Mouse (Mus musculus) limb, embryonic 15.5 days (tissue): ENCODE data around the gene Tdg. TPM values are rescaled to one million over a fixed set of nuclear protein-coding genes. Genes with fewer than 3 reads are reported as not detected.
A peak's percentile ranks its signal among the peaks of the same experiment; 100 is the strongest.

Source experiments
- ATAC-seq: fragments of 200-750 bp; cut with Nextera tagmentation; 2 replicates; pipeline ENCODE4 v1.8.0; 2017; ENCODE audit warnings: low read depth, moderate TSS enrichment; ENCODE audit not compliant: insufficient number of reproducible peaks, low FRiP score, low TSS enrichment
- H3K27ac ChIP-seq: fragments of 300-500 bp; sonication (generic); 2 replicates; pipeline ENCODE4 v1.5.1; 2015; ENCODE audit warnings: moderate library complexity, mild to moderate bottlenecking, inconsistent platforms
- H3K27me3 ChIP-seq: fragments of 300-500 bp; sonication (generic); 2 replicates; pipeline ENCODE4 v1.6.1; 2015; ENCODE audit warnings: inconsistent platforms
- H3K36me3 ChIP-seq: fragments of 300-500 bp; sonication (generic); 2 replicates; pipeline ENCODE4 v1.6.1; 2015; ENCODE audit warnings: inconsistent platforms
- H3K4me1 ChIP-seq: fragments of 300-500 bp; sonication (generic); 2 replicates; pipeline ENCODE4 v1.6.1; 2015; ENCODE audit warnings: inconsistent platforms
- H3K4me2 ChIP-seq: fragments of 300-500 bp; sonication (generic); 2 replicates; pipeline ENCODE4 v1.6.1; 2015; ENCODE audit warnings: mild to moderate bottlenecking, inconsistent platforms
- H3K4me3 ChIP-seq: fragments of 300-500 bp; sonication (generic); 2 replicates; pipeline ENCODE4 v1.5.1; 2015; ENCODE audit warnings: mild to moderate bottlenecking, inconsistent platforms
- H3K9ac ChIP-seq: fragments of 300-500 bp; sonication (generic); 2 replicates; pipeline ENCODE4 v1.6.1; 2015; ENCODE audit warnings: inconsistent platforms
- H3K9me3 ChIP-seq: fragments of 300-500 bp; sonication (generic); 2 replicates; pipeline ENCODE4 v1.6.1; 2016; ENCODE audit warnings: inconsistent platforms
- WGBS: fragments of 180-500 bp; shearing (Covaris S2); methylation state at CpG from one replicate; pipeline ENCODE4 v1.1.7; 2015; 5-methylcytosine and 5-hydroxymethylcytosine counted together
- polyA plus RNA-seq: library from polyadenylated mRNA; unstranded; fragments of >200 nt; fragmentation: Nextera tagmentation; extraction: Ambion mirVana; gene quantifications from 2 replicates; pipeline ENCODE4 v1.2.1, GENCODE M21; 2015

Gene Tdg
- polyA plus RNA-seq, 1 experiment from 2014 or later, result 108 TPM

DNA sequence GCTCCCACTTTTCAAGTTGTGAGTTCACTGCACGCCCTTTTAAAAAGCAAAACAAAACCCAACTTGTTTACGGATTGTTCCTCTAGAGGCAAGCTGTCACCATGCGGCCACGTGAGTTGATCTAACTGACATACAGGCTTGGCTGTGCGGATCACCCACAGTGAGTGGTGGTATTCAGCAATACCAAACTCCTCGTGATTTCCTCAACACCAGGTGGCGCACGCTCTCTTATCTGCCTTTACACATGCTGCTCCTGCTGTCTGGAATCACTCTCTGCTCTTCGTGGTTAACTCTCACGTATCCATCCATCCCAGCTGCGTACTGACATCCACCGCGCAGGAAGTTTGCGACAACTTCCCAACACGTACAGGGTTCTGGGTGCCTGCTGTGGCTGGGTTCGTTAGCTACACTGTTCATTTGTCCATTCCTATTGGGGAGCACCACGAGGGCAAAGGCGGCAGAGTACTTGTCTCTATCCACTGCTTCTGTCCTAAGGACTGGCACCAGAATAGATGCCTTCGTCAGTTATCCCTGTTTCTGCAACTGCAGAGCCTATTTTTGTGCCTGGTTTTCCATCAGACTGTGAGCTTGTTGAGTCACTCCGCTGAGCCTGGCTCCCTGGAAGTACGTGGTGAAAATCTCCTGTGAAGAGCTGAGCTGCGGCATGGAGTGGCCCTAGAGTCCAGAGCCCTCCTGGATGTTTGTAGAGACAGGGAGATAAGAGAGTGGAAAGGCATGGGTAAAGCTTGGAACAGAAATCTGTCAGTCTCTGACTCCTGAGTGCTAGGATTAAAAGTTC, 37.0 kb downstream of the Tdg start:
- ATAC-seq, result peak; percentile 79; the same call in 1 of the 2 replicates
- Histone ChIP-seq H3K4me2 (peak overlapping the region; percentile 38), H3K4me1 (peaks cover 4% of the 10 kb centered on the region; the same call in 1 of the 2 replicates), H3K27me3 (no peaks in the 10 kb centered on the region), H3K9ac (no peak overlapping the region), H3K27ac (no peak overlapping the region), H3K4me3 (peak overlapping the region; percentile 17; the same call in 1 of the 2 replicates), H3K36me3 (peaks cover 9% of the 10 kb centered on the region; the same call in 1 of the 2 replicates), H3K9me3 (no peaks in the 10 kb centered on the region)
- WGBS, result 19% methylated on average over 22 of the region's 22 CpGs

DNA sequence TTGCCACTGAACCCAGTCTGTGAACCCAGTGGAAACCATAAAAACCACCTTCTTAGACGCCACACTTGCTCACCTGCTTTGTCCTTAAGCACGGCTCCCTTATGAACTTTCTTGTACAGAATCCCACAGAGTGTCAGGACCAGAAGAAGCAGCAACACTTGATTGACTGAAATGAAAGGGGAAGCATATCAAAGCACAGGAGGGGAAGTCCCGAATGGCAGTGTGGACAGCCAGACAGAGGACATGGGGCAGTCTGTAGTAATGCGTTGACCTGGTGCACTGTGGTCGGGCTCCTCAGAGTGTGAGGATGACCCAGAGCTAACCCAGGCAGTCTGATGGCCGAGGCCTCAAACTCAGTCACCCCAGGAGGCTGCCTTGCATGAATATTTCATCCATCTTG, 40.6 kb downstream of the Tdg start:
- Histone ChIP-seq H3K9me3 (no peaks in the 10 kb centered on the region), H3K4me3 (no peak overlapping the region), H3K36me3 (peaks cover 9% of the 10 kb centered on the region; the same call in 1 of the 2 replicates), H3K27me3 (no peaks in the 10 kb centered on the region), H3K27ac (no peak overlapping the region), H3K4me2 (no peak overlapping the region), H3K4me1 (peaks cover 4% of the 10 kb centered on the region; the same call in 1 of the 2 replicates), H3K9ac (no peak overlapping the region)
- WGBS, result 81% methylated on average over 6 of the region's 6 CpGs
- no peak for ATAC-seq

DNA sequence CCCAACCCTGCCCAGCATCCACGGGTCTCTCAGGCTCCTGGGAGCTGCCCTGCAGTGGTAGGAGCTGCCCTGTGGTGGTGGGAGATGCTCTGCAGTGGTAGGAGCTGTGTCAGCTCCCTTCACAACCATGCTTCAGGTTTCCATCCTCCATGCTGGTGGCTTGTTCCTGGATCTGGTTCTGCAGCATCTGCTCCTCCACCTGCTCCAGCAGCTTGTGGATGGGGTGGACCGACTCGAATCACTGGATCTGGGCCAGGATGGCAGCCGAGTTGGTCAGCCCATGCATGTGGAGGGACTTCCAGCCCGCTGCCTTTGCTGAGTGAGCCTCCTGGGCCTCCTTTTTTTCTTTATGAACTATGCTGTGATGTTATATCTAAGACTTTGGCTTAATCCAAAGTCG, 47.3 kb downstream of the Tdg start:
- no peak for ATAC-seq
- Histone ChIP-seq H3K9me3 (no peaks in the 10 kb centered on the region), H3K27me3 (no peaks in the 10 kb centered on the region), H3K4me1 (no peaks in the 10 kb centered on the region), H3K36me3 (no peaks in the 10 kb centered on the region), H3K4me2 (no peak overlapping the region), H3K27ac (no peak overlapping the region), H3K9ac (no peak overlapping the region), H3K4me3 (no peak overlapping the region)
- 76% methylated on average over 6 of the region's 6 CpGs for WGBS

GRCm38 (mm10) chr10:82680769-82681168, 51.1 kb downstream of the Tdg start:
- H3K4me3 ChIP-seq, result no peak overlapping the region
- no peaks in the 10 kb centered on the region for H3K27me3 ChIP-seq
- H3K4me2 ChIP-seq, result no peak overlapping the region
- no peak overlapping the region for H3K27ac ChIP-seq
- WGBS, result 83% methylated on average over 5 of the region's 5 CpGs
- H3K4me1 ChIP-seq, result no peaks in the 10 kb centered on the region
- ATAC-seq, result no peak
- no peaks in the 10 kb centered on the region for H3K36me3 ChIP-seq
- no peaks in the 10 kb centered on the region for H3K9me3 ChIP-seq
- H3K9ac ChIP-seq, result no peak overlapping the region

GRCm38 (mm10) chr10:82681639-82682038, 52.0 kb downstream of the Tdg start:
- ATAC-seq, result no peak

GRCm38 (mm10) chr10:82685440-82685839, 55.8 kb downstream of the Tdg start:
- Histone ChIP-seq H3K27me3 (no peaks in the 10 kb centered on the region), H3K4me2 (no peak overlapping the region), H3K4me3 (no peak overlapping the region), H3K4me1 (peaks cover 15% of the 10 kb centered on the region), H3K9ac (no peak overlapping the region), H3K9me3 (no peaks in the 10 kb centered on the region), H3K36me3 (no peaks in the 10 kb centered on the region), H3K27ac (no peak overlapping the region)
- 58% methylated on average over 2 of the region's 2 CpGs for WGBS
- no peak for ATAC-seq

More at GRCm38 (mm10) chr10:82681639-82682038, 52.0 kb downstream of the Tdg start:
- Histone ChIP-seq H3K27me3 (no peaks in the 10 kb centered on the region), H3K36me3 (no peaks in the 10 kb centered on the region), H3K4me1 (no peaks in the 10 kb centered on the region), H3K9me3 (no peaks in the 10 kb centered on the region), H3K27ac (no peak overlapping the region), H3K9ac (no peak overlapping the region), H3K4me2 (no peak overlapping the region), H3K4me3 (no peak overlapping the region)
- 79% methylated on average over 7 of the region's 7 CpGs for WGBS

- Histone ChIP-seq H3K27me3 (no peaks in the 10 kb centered on the region), H3K4me1 (peaks cover 26% of the 10 kb centered on the region), H3K27ac (peak overlapping the region; percentile 93), H3K36me3 (no peaks in the 10 kb centered on the region), H3K4me2 (peak overlapping the region; percentile 48), H3K9ac (no peak overlapping the region), H3K4me3 (peak overlapping the region; percentile 33), H3K9me3 (no peaks in the 10 kb centered on the region)
- no peak for ATAC-seq
- WGBS, result 35% methylated on average over 7 of the region's 7 CpGs
Measured at GRCm38 (mm10) chr10:82689681-82690211, 60.1 kb downstream of the Tdg start.

DNA sequence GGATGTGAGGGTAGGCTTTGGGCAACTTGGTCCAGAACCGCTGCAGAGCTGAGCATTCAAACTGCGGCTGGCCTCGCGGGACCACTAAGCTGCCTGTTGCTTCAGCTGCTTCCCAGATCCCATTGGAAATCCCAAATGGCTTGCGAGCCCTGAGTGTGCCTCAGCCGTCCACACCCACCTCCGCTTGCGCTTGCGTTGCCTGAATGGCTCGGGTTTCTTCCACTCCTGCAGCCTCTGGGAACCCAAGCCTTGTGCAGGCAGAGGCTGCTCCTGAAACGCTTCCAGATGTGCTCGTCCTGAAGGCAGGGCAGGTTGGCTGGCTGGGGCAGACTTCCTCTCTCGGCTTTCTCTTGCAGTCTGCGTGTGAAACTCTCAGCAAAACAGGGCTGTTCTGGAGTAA, 60.9 kb downstream of the Tdg start, which contains the start of gene Glt8d2:
Gene Glt8d2 (minus strand): TSS at position 157 of the 400 bp plus-strand sequence.
- Histone ChIP-seq H3K27ac (peak within 1 kb of the TSS; percentile 93), H3K36me3 (no peaks in the 10 kb centered on the region), H3K9me3 (no peaks in the 10 kb centered on the region), H3K4me1 (peaks cover 26% of the 10 kb centered on the region), H3K4me2 (peak within 1 kb of the TSS; percentile 48), H3K4me3 (peak within 1 kb of the TSS; percentile 33), H3K9ac (peak within 1 kb of the TSS; percentile 26; the same call in 1 of the 2 replicates), H3K27me3 (no peaks in the 10 kb centered on the region)
- 2% methylated on average over 14 of the region's 14 CpGs for WGBS
- peak; percentile 93 for ATAC-seq

DNA sequence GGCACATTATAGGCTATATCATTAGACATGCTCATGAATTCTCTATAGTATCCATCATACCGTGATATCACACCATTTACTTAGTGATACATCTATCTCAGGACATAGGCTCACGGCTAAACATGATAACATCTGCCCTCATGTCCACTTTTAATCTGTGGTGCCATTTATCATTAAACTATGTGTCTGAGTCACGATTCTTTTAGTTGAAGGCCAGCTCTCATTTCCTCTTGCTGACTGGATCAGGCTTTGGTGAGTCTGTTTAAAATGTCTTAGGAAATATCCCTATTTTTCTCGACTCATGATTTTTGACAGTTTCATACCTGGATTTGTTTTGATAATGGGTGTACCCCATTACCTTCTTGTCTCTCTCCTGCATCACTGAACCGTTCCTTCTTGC, 66.3 kb downstream of the Tdg start, which contains the start of gene Hcfc2:
Gene Hcfc2 (plus strand): TSS at position 205 of the 400 bp plus-strand sequence.
- H3K4me2 ChIP-seq, result no peak within 1 kb of the TSS
- WGBS, result 79% methylated on average over 5 of the region's 5 CpGs
- ATAC-seq, result no peak

DNA sequence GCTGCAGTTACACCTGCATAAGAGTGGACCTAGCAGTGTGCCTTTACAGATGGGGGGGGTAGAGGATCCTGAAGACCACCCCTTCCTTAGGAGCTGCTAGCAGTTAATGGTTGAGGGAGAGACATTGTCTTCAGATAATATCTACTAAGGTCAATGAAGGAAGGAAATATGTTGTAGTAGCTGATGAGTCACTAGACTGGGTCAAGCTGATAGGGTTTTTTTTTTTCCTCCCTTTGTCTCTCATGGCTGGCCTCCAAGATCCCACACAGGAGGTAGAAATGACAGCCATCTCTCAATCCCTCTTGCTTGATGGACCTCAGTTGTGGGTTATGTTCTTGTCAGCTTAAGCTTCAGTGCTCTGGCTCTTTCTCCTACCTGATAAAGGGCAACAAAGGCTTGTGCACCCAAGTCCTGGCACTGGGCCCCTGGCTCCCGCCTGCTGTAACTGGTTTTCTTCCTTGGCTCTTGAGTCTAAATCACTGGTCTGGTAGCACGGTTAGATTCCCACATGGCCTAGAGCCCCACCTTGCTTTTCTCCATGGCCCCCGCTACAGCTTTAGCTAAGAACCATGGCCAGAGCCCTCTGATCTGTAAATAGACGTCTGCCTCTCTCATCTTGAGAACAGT, 66.9 kb downstream of the Tdg start:
- H3K9ac ChIP-seq, result no peak overlapping the region
- 73% methylated on average over 4 of the region's 4 CpGs for WGBS
- H3K4me2 ChIP-seq, result no peak overlapping the region
- no peak overlapping the region for H3K4me3 ChIP-seq
- H3K27ac ChIP-seq, result no peak overlapping the region
- H3K27me3 ChIP-seq, result no peaks in the 10 kb centered on the region
- H3K9me3 ChIP-seq, result no peaks in the 10 kb centered on the region
- H3K4me1 ChIP-seq, result peaks cover 9% of the 10 kb centered on the region
- peaks cover 4% of the 10 kb centered on the region for H3K36me3 ChIP-seq
- ATAC-seq, result no peak

More for the DNA sequence above, 66.3 kb downstream of the Tdg start, which contains the start of gene Hcfc2:
- no peak within 1 kb of the TSS for H3K27ac ChIP-seq
- no peaks in the 10 kb centered on the region for H3K36me3 ChIP-seq
- H3K9me3 ChIP-seq, result no peaks in the 10 kb centered on the region
- no peak within 1 kb of the TSS for H3K9ac ChIP-seq
- no peaks in the 10 kb centered on the region for H3K27me3 ChIP-seq
- H3K4me1 ChIP-seq, result peaks cover 16% of the 10 kb centered on the region
- H3K4me3 ChIP-seq, result no peak within 1 kb of the TSS

DNA sequence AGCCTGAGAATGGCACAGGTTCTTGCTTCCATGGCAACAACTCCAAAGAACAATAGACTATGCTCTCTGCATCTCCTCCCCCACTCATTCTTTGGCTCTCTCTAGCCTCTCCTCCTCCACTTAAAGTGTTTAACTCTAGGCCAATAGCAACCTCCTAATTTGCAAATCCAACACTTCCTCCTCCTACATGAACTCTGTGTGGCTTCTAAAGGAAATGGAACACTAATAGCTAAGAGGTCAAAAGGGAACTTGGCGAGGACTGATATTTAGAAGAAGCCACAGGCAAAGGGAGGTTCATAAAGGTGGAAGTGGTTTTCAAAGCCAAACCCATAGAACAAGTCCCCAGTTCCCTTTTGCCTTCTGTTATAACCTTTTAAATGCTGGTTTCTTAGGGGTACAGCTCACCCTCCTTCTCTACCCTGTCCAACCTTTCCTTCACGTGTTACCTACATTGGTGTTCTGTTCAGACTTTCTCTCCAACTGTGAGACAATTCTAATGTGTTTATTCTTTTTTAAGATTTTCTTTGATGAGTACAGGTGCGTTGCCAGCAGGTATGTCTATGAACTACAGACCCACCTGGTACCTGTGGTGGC, 67.8 kb downstream of the Tdg start:
- Histone ChIP-seq H3K4me2 (no peak overlapping the region), H3K4me1 (peaks cover 9% of the 10 kb centered on the region), H3K36me3 (peaks cover 9% of the 10 kb centered on the region), H3K9ac (no peak overlapping the region), H3K27me3 (no peaks in the 10 kb centered on the region), H3K27ac (no peak overlapping the region), H3K4me3 (no peak overlapping the region), H3K9me3 (no peaks in the 10 kb centered on the region)
- WGBS, result 82% methylated on average over 3 of the region's 3 CpGs
- no peak for ATAC-seq
